Mouse (Mus musculus): ENCODE measurements around the gene Rergl.

- TF ChIP-seq CTCF (IDR thresholded peaks at IDR 0.05; ENCODE audit: insufficient read depth, low read depth, low read length) = no peak
- no peak for TF ChIP-seq POLR2A (IDR thresholded peaks at IDR 0.05; ENCODE audit: insufficient read depth, low read depth, low read length)
Measured at GRCm38 (mm10) chr6:139538469-139538868, 36.7 kb upstream of the Rergl start.
